Mouse (Mus musculus) left cerebral cortex, postnatal 10 days (tissue): Measurements from ENCODE around the gene Cntrl. TPM values are rescaled to one million over a fixed set of nuclear protein-coding genes. Genes with fewer than 3 reads are reported as not detected.
A peak's percentile ranks its signal among the peaks of the same experiment; 100 is the strongest.

Experiments used
- DNase-seq, 2 experiments: peaks; one replicate each; pipeline ENCODE4 v3.0.0; 2021 to 2022; ENCODE audit warnings: low spot score in 2 of 2, mixed read lengths in 1 of 2; ENCODE audit errors: extremely low spot score in 1 of 2
- intact Hi-C: fragments of 180-260 bp; cut with DNase I; formaldehyde crosslinking; loops from one replicate; pipeline ENCODE4 v1.15.1; 2025
- total RNA-seq, 2 experiments: library from RNA; stranded (reverse); gene quantifications; 2 replicates each; pipeline ENCODE4 v1.2.3; 2021

The Cntrl gene
- total RNA-seq, 2 experiments from 2014 or later = 9.4 to 12.6 TPM

DNA sequence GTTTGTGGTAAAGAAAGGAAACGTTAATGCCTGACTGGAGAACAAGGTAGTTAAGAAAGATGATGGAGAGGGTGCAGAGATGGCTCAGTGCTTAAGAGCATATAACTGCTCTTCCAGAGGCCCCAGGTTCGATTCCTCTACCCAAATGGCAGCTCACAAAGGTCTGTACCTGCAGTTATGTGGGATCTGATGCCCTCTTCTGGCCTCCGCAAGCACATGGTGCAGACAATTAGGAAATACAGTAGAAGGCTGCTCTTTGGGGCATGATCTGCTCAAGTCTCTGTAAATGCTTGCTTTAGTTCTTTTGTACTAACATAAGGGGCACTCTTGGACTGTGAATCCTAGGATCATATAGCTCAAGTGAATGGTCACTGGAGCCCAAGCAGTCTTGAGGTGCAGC, 580 bp upstream of the Cntrl start:
- DNase-seq = peak; percentile 24 to 48
- intact Hi-C loops = loop anchor here (1.0 to 5.0 kb wide), 3 partner anchors 63 to 281 kb away; partner anchors contain the start of gene Fbxw2

DNA sequence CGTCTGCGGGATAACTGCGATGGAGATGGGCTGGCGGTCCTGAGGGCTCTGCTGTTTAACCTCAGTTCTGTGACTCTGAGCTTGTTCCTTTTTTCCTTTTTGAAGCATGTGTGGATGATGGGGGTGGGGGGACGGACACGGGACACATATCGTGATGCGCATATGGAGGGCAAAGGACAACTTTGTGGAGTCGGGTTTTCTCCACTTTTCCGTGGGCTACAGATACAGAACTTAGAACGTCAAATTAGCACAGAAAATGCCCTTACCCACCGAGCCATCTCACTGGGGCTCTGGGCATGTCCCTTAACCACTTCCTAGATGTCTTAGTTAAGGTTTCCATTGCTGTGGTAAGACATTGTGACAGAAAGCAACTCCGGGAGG, 622 bp downstream of the Cntrl start:
- intact Hi-C loops = loop anchor here (2.0 to 5.0 kb wide), 2 partner anchors 239 to 283 kb away; partner anchors contain the start of gene Fbxw2
- no peak for DNase-seq

DNA sequence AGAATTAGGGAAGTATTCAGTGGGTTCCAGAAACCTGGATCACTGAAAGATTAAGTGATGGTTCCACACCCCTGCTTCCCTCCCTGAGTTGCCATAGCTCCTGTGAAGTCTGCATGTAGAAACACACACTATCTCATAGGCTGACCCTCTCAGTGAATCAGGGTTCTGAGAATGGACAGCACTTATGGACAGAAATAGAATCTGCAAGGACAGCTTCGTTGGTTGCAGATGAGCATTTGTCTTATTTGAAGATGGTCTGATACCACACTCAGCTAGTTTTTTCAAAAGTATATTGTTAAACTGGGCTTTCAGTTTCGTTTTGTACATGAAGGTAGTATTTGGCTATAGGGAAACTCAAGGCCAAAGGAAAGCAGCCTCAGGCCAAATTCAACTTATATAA, 1.2 kb downstream of the Cntrl start:
- intact Hi-C loops = no loop called here
- DNase-seq = no peak

DNA sequence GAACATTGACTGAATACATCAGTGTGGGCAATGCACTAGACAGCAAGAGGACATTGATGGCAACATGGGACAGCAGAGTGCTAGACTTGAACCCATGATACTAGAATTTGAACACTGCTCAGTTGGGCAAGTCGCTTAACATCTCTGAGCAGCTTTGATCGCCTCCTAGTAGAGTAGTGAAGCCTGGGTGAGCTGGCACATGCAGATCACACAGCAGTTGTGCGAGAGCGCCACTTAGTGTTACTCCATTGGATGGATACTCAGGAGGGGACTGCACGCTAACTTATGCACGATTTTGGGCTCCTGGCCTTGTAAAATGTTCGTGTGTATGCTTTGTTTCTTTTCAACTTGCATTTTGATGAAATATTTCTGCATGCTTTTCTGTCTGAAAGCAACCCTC, 15.4 kb downstream of the Cntrl start:
- intact Hi-C loops = no loop called here
- no peak for DNase-seq

DNA sequence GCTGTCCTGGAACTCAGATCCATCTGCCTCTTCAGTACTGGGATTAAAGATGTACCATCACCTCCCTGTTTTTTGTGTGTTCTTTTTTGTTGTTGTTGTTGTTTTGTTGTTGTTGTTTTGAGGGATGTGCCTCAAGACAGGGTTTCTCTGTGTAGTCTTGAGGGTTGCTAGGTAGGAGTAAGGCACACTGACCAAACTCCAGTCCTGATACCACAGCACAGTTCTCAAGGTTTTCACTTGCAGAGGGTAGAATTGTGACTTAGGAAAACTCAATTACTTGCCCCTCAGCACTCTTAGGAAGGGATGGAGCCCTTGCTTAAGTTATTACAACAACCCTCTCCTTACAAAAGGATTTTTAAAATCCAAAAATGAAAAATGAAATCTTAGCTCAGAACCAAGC, 22.2 kb downstream of the Cntrl start:
- intact Hi-C loops = no loop called here
- DNase-seq = no peak

DNA sequence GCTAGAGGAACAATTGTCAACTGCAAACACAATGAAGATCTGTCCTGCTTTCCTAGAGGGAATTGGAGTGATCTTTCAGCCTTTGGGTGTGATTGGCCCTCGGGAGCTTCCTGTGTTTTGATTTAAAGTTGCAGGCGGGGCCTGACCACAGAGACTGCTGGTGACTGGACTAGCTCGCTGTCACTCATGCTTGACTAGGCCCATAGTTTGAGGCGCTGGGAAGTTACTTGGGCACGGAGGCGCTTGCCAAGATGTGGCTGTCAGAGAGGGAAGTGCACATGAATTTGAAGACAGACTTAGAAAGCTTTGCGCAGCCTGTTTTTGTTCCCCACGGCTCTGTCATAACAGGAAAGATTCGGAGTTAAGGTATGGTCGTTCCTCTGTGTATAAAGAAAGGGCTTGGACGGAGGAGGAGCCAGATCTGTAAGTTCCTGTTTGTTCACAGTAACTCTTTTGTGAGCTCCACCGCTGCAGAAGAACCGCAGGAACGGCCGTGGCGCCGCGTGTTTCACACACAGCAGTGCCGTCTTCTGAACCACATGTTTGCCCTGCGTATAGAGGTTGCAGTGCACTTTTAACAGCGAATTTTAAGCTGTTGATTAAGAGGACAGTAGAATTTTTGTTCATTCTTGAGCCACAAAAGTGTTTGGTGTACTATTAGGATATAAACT, 22.8 kb downstream of the Cntrl start:
- intact Hi-C loops = no loop called here
- peak; percentile 93 for DNase-seq

DNA sequence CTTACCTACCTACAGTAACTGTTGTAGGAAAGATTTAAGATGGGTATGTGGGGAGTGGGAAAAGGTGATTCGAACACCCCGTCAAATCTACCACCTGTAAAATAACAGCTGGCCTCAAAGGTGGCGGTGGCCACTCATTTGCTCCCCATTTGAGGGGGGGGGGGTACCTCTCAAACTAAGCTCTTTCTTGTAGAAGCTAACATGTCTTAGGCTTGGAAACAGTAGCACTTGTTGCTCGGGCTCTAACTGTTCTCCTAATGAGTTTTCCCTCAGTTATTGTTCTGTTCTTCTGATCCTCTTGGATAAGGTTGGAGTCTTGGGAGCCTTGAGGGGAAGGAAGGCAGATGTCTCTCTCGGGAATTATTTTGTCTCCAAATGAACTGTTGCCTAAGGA, 23.4 kb downstream of the Cntrl start:
- no peak for DNase-seq
- intact Hi-C loops = no loop called here

DNA sequence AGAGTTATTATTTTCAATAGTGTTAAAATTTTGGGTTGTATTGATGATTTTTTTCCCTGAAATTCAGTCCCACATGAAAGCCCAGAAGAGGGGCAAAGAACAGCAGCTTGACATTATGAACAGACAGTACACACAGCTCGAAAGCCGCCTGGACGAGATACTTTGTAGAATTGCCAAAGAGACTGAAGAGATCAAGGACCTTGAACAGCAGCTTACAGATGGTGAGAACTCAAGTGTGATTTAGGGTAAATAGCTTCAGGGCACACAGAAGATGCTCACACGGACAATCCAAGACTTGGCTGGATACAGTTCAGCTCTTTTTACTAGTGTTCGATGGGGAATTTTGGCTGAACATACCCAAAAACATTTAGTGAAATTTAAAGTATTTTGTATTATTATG, 24.6 kb downstream of the Cntrl start:
- intact Hi-C loops = no loop called here
- no peak for DNase-seq

DNA sequence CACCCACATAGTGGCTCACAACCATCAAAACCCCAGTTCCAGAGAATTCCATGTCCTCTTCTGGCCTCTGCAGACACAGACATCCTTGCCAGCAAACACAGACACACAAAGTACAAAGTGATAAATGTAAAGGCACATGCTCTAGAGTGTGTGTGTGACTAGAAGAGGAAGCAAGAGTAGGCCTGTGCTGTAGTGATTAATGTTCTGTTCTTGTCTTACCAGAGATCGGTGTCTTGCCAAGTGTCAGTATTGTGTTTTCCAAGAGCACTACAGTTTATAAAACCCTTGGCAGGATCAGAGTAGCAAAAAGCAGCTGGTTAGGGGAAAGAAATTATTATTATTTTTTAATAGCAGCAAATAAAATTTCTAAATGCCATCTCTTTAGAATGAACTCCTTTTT, 29.3 kb downstream of the Cntrl start:
- no peak for DNase-seq
- intact Hi-C loops = no loop called here

DNA sequence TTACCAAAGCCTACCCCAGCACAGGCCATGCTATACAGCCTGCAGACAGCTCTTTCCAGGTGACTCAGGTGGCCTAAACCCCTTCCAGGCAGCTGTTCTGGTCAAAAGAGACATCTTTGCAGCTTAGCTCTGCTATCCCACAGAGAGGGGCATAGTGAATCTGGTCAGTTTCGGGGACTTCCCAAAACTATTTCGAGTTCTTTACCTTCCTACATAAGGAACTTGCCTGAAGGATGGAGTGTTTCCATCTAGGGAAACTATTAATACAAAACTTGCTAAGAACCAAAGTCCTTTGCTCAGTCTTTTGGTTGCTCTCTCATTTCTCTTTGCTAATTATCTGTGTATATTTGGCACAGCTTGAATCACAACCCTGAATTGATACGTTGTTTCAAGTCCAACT, 32.4 kb downstream of the Cntrl start:
- intact Hi-C loops = no loop called here
- no peak for DNase-seq

DNA sequence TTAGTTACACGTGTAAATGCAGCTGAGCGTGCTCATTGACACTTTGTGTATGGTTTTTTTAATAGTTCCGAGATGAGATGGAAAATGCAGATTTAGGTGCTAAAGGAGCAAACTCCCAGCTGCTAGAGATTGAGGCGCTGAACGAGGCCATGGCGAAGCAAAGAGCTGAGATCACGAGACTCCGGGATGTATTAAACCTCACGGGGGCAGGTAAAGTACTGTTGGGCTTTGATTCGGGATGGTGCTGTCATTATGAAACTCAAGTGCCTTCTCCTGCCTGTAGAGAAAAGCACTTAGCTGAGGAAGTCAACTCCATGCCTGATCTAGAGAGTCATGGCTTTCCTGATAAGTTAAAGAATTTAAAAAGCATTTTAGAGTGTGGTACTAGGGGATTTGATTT, 39.5 kb downstream of the Cntrl start:
- no peak for DNase-seq
- intact Hi-C loops = no loop called here

DNA sequence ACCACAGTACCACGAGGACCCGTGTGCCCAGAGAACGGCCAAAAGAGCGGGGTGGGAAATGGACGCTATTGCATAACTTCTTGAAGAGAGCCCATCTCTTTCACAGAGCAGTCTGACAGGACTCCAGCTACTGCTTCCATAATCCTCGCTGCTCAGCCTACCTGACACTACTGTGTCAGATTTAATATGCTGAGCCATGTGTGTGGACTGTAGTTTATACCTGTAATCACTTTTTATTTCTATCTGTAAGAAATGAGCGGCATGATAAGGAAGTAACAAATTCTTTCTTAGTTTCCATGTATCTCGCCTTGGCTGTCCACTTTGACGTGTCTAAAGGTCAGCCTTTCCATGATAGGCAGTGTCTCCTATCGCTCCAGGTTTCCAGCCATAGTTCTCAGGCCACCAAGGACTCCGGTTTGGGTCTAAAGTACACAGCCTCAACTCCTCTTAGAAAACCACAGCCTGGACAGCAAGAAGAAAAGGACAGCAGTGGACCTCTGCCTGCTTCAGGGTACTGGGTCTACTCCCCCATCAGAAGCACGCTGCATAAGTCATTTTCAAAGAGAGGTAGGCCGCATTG, 42.1 kb downstream of the Cntrl start:
- intact Hi-C loops = loop anchor here (5.0 kb wide), 1 partner anchor 36 kb away; no protein-coding TSS in a partner anchor
- no peak for DNase-seq

DNA sequence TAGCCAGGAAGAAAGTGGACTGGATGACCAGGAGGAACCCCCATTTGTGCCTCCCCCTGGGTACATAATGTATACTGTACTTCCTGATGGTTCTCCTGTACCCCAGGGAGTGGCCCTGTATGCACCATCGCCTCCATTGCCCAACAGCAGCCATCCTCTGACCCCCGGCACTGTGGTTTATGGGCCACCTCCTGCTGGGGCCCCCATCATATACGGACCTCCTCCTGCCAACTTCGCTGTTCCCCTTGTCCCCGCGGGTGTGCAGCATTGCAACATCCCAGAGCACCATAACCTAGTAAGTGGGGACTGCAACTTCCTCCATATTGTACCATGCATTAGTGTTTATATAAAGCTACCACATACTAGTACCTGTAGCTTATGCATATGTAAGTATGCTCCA, 43.9 kb downstream of the Cntrl start:
- intact Hi-C loops = loop anchor here (5.0 kb wide), 1 partner anchor 34 kb away; no protein-coding TSS in a partner anchor
- no peak for DNase-seq

DNA sequence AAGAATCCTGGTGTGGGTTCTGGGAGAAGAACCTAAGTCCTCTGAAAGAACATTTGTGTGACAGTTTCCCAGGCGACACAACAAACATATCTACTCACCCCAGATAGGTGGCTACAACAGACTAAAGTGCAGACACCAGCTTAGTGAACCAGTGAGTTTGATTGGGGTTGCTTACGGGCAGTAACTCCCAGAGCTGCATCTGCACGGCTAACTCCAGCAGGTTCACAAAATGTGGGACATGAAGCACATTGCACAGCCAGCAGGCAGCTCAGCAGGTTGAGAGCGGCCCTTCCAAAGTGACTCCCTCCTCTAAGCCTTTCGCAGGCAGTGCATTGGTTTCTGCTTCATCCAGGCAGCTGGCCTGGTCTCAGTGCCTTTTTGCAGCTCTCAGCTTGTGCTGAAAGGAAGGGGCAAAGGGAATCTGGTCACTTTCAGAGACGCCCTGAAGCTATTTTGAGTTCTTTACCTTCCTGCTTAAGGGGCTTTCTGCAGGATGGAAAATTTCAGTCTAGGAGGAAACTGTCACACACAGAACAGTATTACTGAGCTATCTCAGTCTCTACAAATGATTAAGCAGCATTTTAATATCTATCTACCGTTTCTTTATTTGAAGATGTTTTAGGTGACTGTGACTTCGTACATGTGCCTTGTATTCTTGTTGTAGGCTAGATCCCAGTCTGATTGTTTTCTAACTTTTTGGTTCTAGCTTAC, 44.7 kb downstream of the Cntrl start:
- intact Hi-C loops = loop anchor here (5.0 kb wide), 1 partner anchor 33 kb away; no protein-coding TSS in a partner anchor
- no peak for DNase-seq

DNA sequence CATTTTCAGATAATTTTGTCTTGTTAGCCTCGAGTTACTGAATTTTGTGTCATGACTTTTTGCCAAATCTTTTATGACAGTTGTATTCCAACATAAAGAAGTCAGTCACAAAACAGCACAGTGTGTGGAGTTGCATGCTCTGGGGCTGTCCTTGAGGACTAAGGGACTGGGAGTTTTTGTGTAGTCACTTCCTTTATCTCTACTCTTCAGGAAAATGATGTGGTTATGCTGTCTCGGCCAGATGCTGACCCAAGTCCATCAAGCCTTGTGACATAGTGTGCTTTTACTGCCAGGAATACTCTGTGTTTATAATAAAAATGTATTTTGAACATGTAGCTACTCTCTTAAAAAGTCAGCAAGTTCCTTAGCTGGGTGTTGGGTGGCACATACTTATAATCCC, 47.7 kb downstream of the Cntrl start:
- intact Hi-C loops = no loop called here
- no peak for DNase-seq

DNA sequence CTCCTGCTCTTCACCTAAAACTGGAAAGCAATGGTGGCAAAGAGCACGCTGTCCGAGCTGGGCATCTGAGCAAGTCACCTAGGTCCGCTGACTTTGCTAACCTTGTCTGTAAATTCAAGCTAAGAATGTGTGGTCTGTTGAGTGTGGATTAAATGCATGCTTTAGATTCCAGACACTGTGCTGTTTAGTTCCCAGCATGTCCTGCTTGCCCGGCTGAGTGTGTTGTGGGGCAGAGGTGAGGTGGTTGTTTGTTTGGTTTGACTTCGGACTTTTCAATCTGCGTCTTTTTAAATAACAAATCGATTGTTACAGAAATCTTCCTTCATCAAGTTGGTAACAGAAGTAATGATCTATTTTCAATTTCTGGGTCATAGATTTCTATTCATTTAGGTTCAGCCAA, 48.5 kb downstream of the Cntrl start:
- intact Hi-C loops = no loop called here
- DNase-seq = no peak

DNA sequence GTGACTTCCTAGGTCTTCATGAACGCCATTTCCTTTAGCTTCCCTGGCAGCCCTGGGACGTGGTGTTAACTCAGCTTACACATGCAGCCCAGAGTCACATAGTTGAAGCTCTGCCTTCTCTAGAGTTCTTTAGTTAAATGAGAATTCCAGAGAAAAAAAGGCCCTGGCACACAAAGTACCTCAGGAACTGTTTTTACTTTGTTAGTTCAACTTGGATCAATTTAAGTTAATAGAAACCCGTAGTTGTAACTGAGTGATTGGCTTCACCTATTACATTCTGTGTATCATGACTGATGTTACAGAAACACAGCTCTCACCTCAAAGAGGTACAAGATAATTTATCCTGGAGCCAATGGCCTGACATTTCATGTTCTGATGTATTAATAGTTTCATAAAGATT, 49.1 kb downstream of the Cntrl start:
- intact Hi-C loops = no loop called here
- no peak for DNase-seq

DNA sequence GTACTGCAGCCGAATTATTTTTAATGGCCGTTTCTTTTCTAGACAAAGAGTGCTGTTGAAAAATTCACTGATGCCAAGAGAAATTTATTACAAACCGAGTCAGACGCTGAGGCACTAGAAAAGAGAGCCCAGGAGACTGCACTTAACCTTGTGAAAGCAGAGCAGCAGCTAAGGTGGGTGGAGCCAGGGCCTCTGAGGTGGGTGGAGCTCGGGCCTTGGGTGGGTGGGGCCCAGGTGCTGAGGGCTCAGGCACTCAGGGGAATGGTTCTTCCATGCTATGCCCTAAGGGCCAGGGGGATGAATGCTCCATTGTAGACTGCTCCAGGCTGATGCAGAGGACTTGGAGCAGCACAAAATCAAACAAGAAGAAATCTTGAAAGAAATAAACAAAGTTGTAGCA, 50.9 kb downstream of the Cntrl start:
- intact Hi-C loops = no loop called here

DNA sequence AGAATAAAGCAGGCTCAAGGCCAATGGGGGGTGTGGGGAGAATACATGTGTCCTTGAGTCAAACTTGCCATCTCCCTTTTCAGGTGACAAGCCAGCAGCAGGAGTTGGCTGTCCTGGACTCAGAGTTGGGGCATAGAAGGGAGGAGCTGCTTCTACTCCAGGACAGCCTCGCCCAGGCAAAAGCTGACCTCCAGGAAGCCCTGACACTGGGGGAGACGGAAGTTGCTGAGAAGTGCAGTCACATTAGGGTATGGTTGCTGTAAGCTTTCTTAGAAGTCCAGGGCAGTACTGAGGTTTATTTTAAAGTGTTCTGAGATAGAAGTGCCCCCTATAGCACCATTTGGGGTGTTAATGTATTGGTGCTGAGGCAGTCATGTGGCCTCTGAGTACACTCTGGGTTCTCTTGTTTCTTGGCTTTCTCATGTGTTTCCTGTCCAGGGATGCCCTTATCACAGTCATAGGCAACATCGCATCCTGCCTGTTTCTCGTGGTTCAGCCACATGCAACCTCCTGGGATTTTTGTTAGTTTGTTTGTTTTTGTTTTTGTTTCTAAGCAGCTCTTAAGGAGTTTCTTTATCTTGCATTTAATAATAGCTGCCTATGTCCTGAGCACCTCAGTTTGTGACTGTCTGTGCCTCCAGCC, 52.7 kb downstream of the Cntrl start:
- intact Hi-C loops = no loop called here
- DNase-seq = no peak

More for the DNA sequence above, 50.9 kb downstream of the Cntrl start:
- no peak for DNase-seq

DNA sequence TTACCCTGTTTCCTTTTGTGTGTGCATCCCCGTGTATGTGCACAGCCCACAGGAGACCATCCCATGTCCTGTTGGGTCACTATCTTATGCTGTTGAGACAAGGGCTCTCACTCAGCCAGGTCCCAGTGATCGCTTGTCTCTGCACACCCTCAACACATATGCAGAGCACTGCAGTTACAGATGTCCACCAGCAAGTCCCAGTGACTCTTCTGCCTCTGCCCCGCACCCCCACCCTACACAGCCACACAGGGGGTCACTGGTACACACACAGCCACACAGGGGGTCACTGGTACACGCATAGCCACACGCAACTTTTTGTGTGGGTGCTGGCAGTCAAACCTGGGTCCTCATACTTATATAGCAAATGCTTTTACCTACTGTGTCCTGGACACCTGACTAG, 54.1 kb downstream of the Cntrl start:
- intact Hi-C loops = no loop called here
- DNase-seq = no peak
